Mouse (Mus musculus) heart, embryonic 16.5 days (tissue): Measurements from ENCODE around the gene Rdh19. TPM values are rescaled to one million over a fixed set of nuclear protein-coding genes. Genes with fewer than 3 reads are reported as not detected.
"Not testable (repeated sequence)": the region's sequence is repeated elsewhere in the genome, so short reads cannot be mapped to it uniquely, and the experiment has no call there.

Experiments used
- ATAC-seq: fragments of 200-750 bp; cut with Nextera tagmentation; replicated peaks from 2 replicates; pipeline ENCODE4 v1.8.0; 2017; ENCODE audit warnings: moderate number of reproducible peaks; ENCODE audit not compliant: insufficient read depth, low FRiP score; ENCODE audit errors: extremely low read depth
- H3K27ac ChIP-seq: fragments of 300-500 bp; sonication (generic); 2 replicates; pipeline ENCODE4 v1.5.1; 2014; ENCODE audit warnings: mild to moderate bottlenecking, low read length, control low read depth, moderate library complexity
- H3K27me3 ChIP-seq: fragments of 300-500 bp; sonication (generic); 2 replicates; pipeline ENCODE4 v1.6.1; 2014; ENCODE audit warnings: low read length, mixed read lengths; ENCODE audit not compliant: control insufficient read depth, insufficient read depth
- H3K36me3 ChIP-seq: fragments of 300-500 bp; sonication (generic); 2 replicates; pipeline ENCODE4 v1.6.1; 2014; ENCODE audit not compliant: control insufficient read depth, insufficient read depth
- H3K4me1 ChIP-seq: fragments of 300-500 bp; sonication (generic); 2 replicates; pipeline ENCODE4 v1.6.1; 2014; ENCODE audit warnings: low read length, mixed read lengths; ENCODE audit not compliant: control insufficient read depth, insufficient read depth
- H3K4me2 ChIP-seq: fragments of 300-500 bp; sonication (generic); 2 replicates; pipeline ENCODE4 v1.6.1; 2014; ENCODE audit warnings: low read depth, mild to moderate bottlenecking, control low read depth, low read length
- H3K4me3 ChIP-seq: fragments of 300-500 bp; sonication (generic); 2 replicates; pipeline ENCODE4 v1.5.1; 2014; ENCODE audit warnings: mild to moderate bottlenecking, control low read depth, low read length
- H3K9ac ChIP-seq: fragments of 300-500 bp; sonication (generic); 2 replicates; pipeline ENCODE4 v1.6.1; 2014; ENCODE audit warnings: low read length, control low read depth
- H3K9me3 ChIP-seq: fragments of 300-500 bp; sonication (generic); replicated peaks from 2 replicates; pipeline ENCODE4 v1.6.1; 2016; ENCODE audit warnings: low read length; ENCODE audit not compliant: control insufficient read depth
- WGBS: fragments of 180-500 bp; shearing (Covaris S2); extraction: QIAGEN DNeasy Blood & Tissue Kit; methylation state at CpG from one replicate; pipeline ENCODE4 v1.1.7; 2014; 5-methylcytosine and 5-hydroxymethylcytosine counted together
- polyA plus RNA-seq: library from polyadenylated mRNA; unstranded; fragments of >200 nt; fragmentation: Nextera tagmentation; extraction: Ambion mirVana; gene quantifications from 2 replicates; pipeline ENCODE4 v1.2.1, GENCODE M21; 2015

The Rdh19 gene
- polyA plus RNA-seq: not detected in 2 replicates

- Histone ChIP-seq H3K4me2 (no peak within 1 kb of the TSS), H3K4me3 (no peak within 1 kb of the TSS), H3K4me1 (no peaks in the 10 kb centered on the region), H3K9ac (no peak within 1 kb of the TSS), H3K27me3 (no peaks in the 10 kb centered on the region), H3K9me3 (0 out of 2 replicates have a peak, but pooled peaks cover 3% of the 10 kb centered on the region), H3K36me3 (no peaks in the 10 kb centered on the region), H3K27ac (no peak within 1 kb of the TSS)
- ATAC-seq: no peak
- WGBS: 50% methylated on average over 1 of the region's 1 CpGs
Observed at GRCm38 (mm10) chr10:127849628-127850027, at the start of gene Rdh19. Gene Rdh19 (plus strand): TSS chr10:127849928.

- 75% methylated on average over 6 of the region's 6 CpGs for WGBS
- Histone ChIP-seq H3K9ac (no peak within 1 kb of the TSS), H3K4me3 (no peak within 1 kb of the TSS), H3K36me3 (no peaks in the 10 kb centered on the region), H3K4me2 (no peak within 1 kb of the TSS), H3K4me1 (no peaks in the 10 kb centered on the region), H3K9me3 (no peaks in the 10 kb centered on the region), H3K27me3 (no peaks in the 10 kb centered on the region), H3K27ac (no peak within 1 kb of the TSS)
- ATAC-seq: no peak
Observed at GRCm38 (mm10) chr10:127800891-127801290, 48.8 kb upstream of the Rdh19 start, which contains the start of gene Rdh16. Gene Rdh16 (plus strand): TSS chr10:127801152.

GRCm38 (mm10) chr10:127801612-127802011 is 48.1 kb upstream of the Rdh19 start:
- Histone ChIP-seq H3K9ac (no peak overlapping the region), H3K9me3 (no peaks in the 10 kb centered on the region), H3K4me3 (no peak overlapping the region), H3K27ac (no peak overlapping the region), H3K4me2 (no peak overlapping the region), H3K36me3 (no peaks in the 10 kb centered on the region), H3K27me3 (no peaks in the 10 kb centered on the region), H3K4me1 (no peaks in the 10 kb centered on the region)
- no peak for ATAC-seq
- WGBS: 85% methylated on average over 2 of the region's 2 CpGs

- Histone ChIP-seq H3K27ac (no peak overlapping the region), H3K4me1 (no peaks in the 10 kb centered on the region), H3K36me3 (no peaks in the 10 kb centered on the region), H3K9me3 (no peaks in the 10 kb centered on the region), H3K27me3 (no peaks in the 10 kb centered on the region), H3K4me2 (no peak overlapping the region), H3K9ac (no peak overlapping the region), H3K4me3 (no peak overlapping the region)
- no peak for ATAC-seq
- WGBS: 64% methylated on average over 5 of the region's 5 CpGs
Observed at GRCm38 (mm10) chr10:127802236-127802635, 47.5 kb upstream of the Rdh19 start.

- no peaks in the 10 kb centered on the region for H3K27me3 ChIP-seq
- H3K9me3 ChIP-seq: no peaks in the 10 kb centered on the region
- H3K36me3 ChIP-seq: no peaks in the 10 kb centered on the region
- H3K4me3 ChIP-seq: no peak overlapping the region
- no peak overlapping the region for H3K9ac ChIP-seq
- H3K4me1 ChIP-seq: no peaks in the 10 kb centered on the region
- no peak overlapping the region for H3K27ac ChIP-seq
- H3K4me2 ChIP-seq: no peak overlapping the region
- 64% methylated on average over 7 of the region's 7 CpGs for WGBS
- no peak for ATAC-seq
Observed at GRCm38 (mm10) chr10:127804416-127804815, 45.3 kb upstream of the Rdh19 start.

- ATAC-seq: no peak
- Histone ChIP-seq H3K9ac (no peak overlapping the region), H3K4me2 (no peak overlapping the region), H3K27ac (no peak overlapping the region), H3K9me3 (no peaks in the 10 kb centered on the region; the same call in 1 of the 2 replicates), H3K36me3 (no peaks in the 10 kb centered on the region), H3K4me3 (no peak overlapping the region), H3K4me1 (no peaks in the 10 kb centered on the region), H3K27me3 (no peaks in the 10 kb centered on the region)
Observed at GRCm38 (mm10) chr10:127815888-127816287, 33.8 kb upstream of the Rdh19 start.

- not testable (repeated sequence) for ATAC-seq, H3K9me3 ChIP-seq, H3K27me3 ChIP-seq, H3K27ac ChIP-seq, H3K36me3 ChIP-seq, H3K4me2 ChIP-seq, H3K4me3 ChIP-seq, H3K9ac ChIP-seq, H3K4me1 ChIP-seq
- 69% methylated on average over 4 of the region's 4 CpGs for WGBS
Observed at GRCm38 (mm10) chr10:127817268-127817910, 32.3 kb upstream of the Rdh19 start.

- H3K4me1 ChIP-seq, H3K36me3 ChIP-seq, H3K9ac ChIP-seq, ATAC-seq, H3K27ac ChIP-seq, H3K4me2 ChIP-seq, H3K9me3 ChIP-seq, H3K27me3 ChIP-seq, H3K4me3 ChIP-seq: not testable (repeated sequence)
- WGBS: 79% methylated on average over 2 of the region's 2 CpGs
Observed at GRCm38 (mm10) chr10:127821806-127822205, 27.9 kb upstream of the Rdh19 start.

- Histone ChIP-seq H3K9me3 (no peaks in the 10 kb centered on the region; the same call in 1 of the 2 replicates), H3K36me3 (no peaks in the 10 kb centered on the region), H3K4me3 (no peak overlapping the region), H3K27me3 (no peaks in the 10 kb centered on the region), H3K4me2 (no peak overlapping the region), H3K27ac (no peak overlapping the region), H3K9ac (no peak overlapping the region), H3K4me1 (no peaks in the 10 kb centered on the region)
- 66% methylated on average over 6 of the region's 6 CpGs for WGBS
- no peak for ATAC-seq
Observed at GRCm38 (mm10) chr10:127825386-127825785, 24.3 kb upstream of the Rdh19 start.
